Mouse (Mus musculus): ENCODE results near the gene St6galnac3.

DNA sequence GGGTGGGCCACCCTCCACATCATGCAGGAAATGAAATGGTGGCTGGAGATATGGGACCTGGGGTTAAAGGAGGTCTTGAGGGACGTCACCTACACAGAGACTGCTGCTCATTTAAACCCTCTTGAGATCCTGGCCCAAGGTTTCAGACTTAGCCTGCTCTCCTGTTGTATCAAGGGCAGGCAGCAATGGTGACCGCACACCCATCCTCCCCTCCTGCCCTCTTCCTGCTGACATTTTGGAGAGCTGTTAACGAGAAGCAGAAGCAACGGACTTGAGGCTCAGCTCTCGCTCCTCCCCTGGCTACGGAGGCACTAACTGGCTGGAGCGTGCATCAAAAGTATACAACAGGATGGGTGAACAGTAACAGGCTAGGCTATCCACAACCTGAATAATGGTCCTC is 7.2 kb downstream of the St6galnac3 start:
- TF ChIP-seq EP300 (optimal IDR thresholded peaks at IDR 0.05) (no peak), CTCF (IDR thresholded peaks at IDR 0.05; ENCODE audit: low read depth) (no peak)
